In genomic region chr9:47892995-47893394, GRCm38 (mm10) we compare ENCODE assay signal across 24 mouse cellular contexts.
DNase-seq lines count a peak whose midpoint lies in the region; ATAC-seq lines count a peak whose summit lies in the region.
"Had no signal": no experiment of that assay in that cellular context is flagged by ENCODE, and none has a peak within 500 bp of the region (broad histone marks: within the 10 kb centered on the region; RNA-seq: fewer than 3 reads in every experiment).

No protein-coding gene starts in this region.

- no peak overlapping the region for H3K4me3 ChIP-seq in neural tube, embryonic 15.5 days (replicated peaks)
- H3K4me3 ChIP-seq: forebrain, embryonic 10.5 days; forebrain, embryonic 13.5 days; heart, adult 2 months; heart, embryonic 10.5 days; heart, embryonic 13.5 days; hindbrain, embryonic 12.5 days; hindbrain, embryonic 15.5 days had no signal

- no peak overlapping the region for H3K27ac ChIP-seq in neural tube, embryonic 15.5 days (replicated peaks)
- H3K27ac ChIP-seq: forebrain, embryonic 10.5 days; forebrain, embryonic 13.5 days; heart, adult 2 months; heart, embryonic 10.5 days; heart, embryonic 13.5 days; hindbrain, embryonic 12.5 days; hindbrain, embryonic 15.5 days had no signal

- no peak overlapping the region for H3K4me2 ChIP-seq in neural tube, embryonic 15.5 days
- H3K4me2 ChIP-seq: forebrain, embryonic 13.5 days; heart, embryonic 13.5 days; hindbrain, embryonic 12.5 days; hindbrain, embryonic 15.5 days had no signal

- H3K9me3 ChIP-seq in neural tube, embryonic 15.5 days (replicated peaks), result no peaks in the 10 kb centered on the region
- H3K9me3 ChIP-seq: forebrain, embryonic 10.5 days; forebrain, embryonic 13.5 days; heart, embryonic 10.5 days; heart, embryonic 13.5 days; hindbrain, embryonic 12.5 days; hindbrain, embryonic 15.5 days had no signal

- H3K36me3 ChIP-seq in neural tube, embryonic 15.5 days, result no peaks in the 10 kb centered on the region
- H3K36me3 ChIP-seq: forebrain, embryonic 10.5 days; heart, embryonic 10.5 days; heart, embryonic 13.5 days; hindbrain, embryonic 12.5 days; hindbrain, embryonic 15.5 days had no signal

- H3K4me1 ChIP-seq in neural tube, embryonic 15.5 days, result peaks cover 16% of the 10 kb centered on the region

- WGBS in neural tube, embryonic 15.5 days, result 93% methylated on average over 6 of the region's 6 CpGs

- DNase-seq in thymus, postnatal 0 days (ENCODE audit: low spot score), result peak; percentile 20
- DNase-seq in thymus, postnatal 36 days, result no peak
- DNase-seq: adrenal gland, adult 2 months; adrenal gland, postnatal 14 days; cerebellum, adult 11-12 months; cerebellum, adult 8-10 months; cerebellum, postnatal 10 days; cerebellum, postnatal 36 days; gastrocnemius, postnatal 14 days; heart, adult 2 months; heart, postnatal 14 days; heart, postnatal 4 days had no signal

- no peak overlapping the region for H3K9ac ChIP-seq in neural tube, embryonic 15.5 days (replicated peaks)
- H3K9ac ChIP-seq: forebrain, embryonic 13.5 days; heart, embryonic 13.5 days; hindbrain, embryonic 12.5 days; hindbrain, embryonic 15.5 days had no signal

- peaks cover 17% of the 10 kb centered on the region for H3K27me3 ChIP-seq in neural tube, embryonic 15.5 days (replicated peaks)

- peak; percentile 92 for ATAC-seq in granulocyte monocyte progenitor cell, adult 5-6 weeks (replicated peaks; ENCODE audit: poor library complexity, severe bottlenecking)
- peak; percentile 95 for ATAC-seq in megakaryocyte progenitor cell, adult 5-6 weeks (replicated peaks; ENCODE audit: poor library complexity)
- no peak for ATAC-seq in monocyte, adult 5-6 weeks (replicated peaks; ENCODE audit: insufficient number of reproducible peaks, low FRiP score, low TSS enrichment, poor library complexity, severe bottlenecking)
- no peak for ATAC-seq in neural tube, embryonic 15.5 days (ENCODE audit: low FRiP score)
- ATAC-seq: CD4-positive, CD25-positive, alpha-beta regulatory T cell, adult 4 months; forebrain, embryonic 13.5 days; forebrain, embryonic 16.5 days had no signal

Comparison
In these comparisons a context has a peak if more than half of its experiments do, and no peak if none do; other contexts are left out.
1. ATAC-seq: peak in granulocyte monocyte progenitor cell, adult 5-6 weeks (single experiment) and megakaryocyte progenitor cell, adult 5-6 weeks (single experiment); none in monocyte, adult 5-6 weeks (single experiment) and neural tube, embryonic 15.5 days (single experiment).